Mouse (Mus musculus) kidney, postnatal 14 days (tissue): ENCODE measurements at regions not wholly inside any gene's neighbourhood (a gene's known extent, or its start where the extent isn't known, plus 50 kb on each side); places are given as distances from the start of the nearest gene placed in this dataset.

Source experiments
- DNase-seq: peaks from one replicate; pipeline ENCODE4 v3.0.0; 2022; ENCODE audit warnings: mixed read lengths

GRCm38 (mm10) chr3:48911758-48912157 is 845.4 kb downstream of the Pcdh18 start:
- DNase-seq: no peak

- no peak for DNase-seq
Measured at GRCm38 (mm10) chr3:48890403-48890802, 866.7 kb downstream of the Pcdh18 start.

GRCm38 (mm10) chr3:48887885-48888284 is 869.2 kb downstream of the Pcdh18 start:
- no peak for DNase-seq

- no peak for DNase-seq
Measured at GRCm38 (mm10) chr3:48869527-48869926, 887.6 kb downstream of the Pcdh18 start.

- DNase-seq: peak; percentile 57
Measured at GRCm38 (mm10) chr3:48846049-48846653, 911.0 kb downstream of the Pcdh18 start.

- DNase-seq: no peak
Measured at GRCm38 (mm10) chr3:48840692-48841091, 916.4 kb downstream of the Pcdh18 start.

- no peak for DNase-seq
Measured at GRCm38 (mm10) chr3:48823360-48823759, 933.8 kb downstream of the Pcdh18 start.

- DNase-seq: no peak
Measured at GRCm38 (mm10) chr3:48804398-48804797, 952.7 kb downstream of the Pcdh18 start.

- DNase-seq: no peak
Measured at GRCm38 (mm10) chr3:48771709-48772108, 985.4 kb downstream of the Pcdh18 start.
